Mouse (Mus musculus) spleen, embryonic (tissue): ENCODE results near the gene Sirt5.

Experiments used
- CTCF ChIA-PET: fragments of 350-600 bp; sonication (Branson Sonifier 250); formaldehyde crosslinking; loops from one replicate; lab custom pipeline; 2022; lab: Charles Lee

The Sirt5 gene

DNA sequence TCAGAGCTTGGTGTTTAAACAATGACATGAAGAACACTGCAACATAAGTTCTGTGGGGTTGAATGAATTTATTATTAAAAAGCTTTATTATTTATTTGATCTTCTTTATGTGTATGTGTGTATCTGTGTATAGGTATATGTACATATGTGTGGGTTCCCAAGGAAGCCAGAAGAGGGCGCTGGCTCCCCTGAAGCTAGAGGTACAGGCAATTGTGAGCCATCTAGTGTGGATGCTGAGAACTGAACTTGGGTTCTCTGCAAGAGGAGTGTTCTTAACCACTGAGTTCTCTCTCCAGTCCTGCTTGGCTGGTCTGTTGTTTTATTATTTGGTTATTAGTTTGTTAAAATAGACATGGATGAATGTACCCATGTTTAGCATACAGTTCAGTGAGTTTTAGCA lies 7.6 kb downstream of the Sirt5 start:
- CTCF ChIA-PET, result interaction anchor here (0.6 kb wide), 1 partner anchor 112 kb away, joined by 3 read pairs; no protein-coding TSS in a partner anchor

DNA sequence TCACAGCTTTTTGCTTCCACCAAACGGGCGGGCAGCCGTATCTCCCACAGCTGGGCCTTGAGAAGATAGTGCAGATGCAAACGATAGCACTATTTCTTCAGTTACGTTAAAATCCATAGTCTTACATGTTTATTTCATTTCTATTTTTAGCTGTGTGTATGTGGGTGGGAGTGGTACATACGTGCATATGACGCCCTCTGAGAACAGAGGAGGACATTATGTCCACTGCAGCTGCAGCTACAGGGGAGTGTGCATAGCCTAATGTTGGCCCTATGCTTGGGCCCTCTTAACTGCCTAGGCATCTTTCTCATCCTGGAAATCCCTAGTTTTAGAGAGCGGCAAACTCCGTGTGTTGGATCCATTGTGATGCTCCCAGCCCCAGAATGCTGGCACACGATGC lies 8.9 kb downstream of the Sirt5 start:
- CTCF ChIA-PET, result interaction anchor here (0.6 kb wide), 1 partner anchor 100 kb away, joined by 3 read pairs; no protein-coding TSS in a partner anchor

DNA sequence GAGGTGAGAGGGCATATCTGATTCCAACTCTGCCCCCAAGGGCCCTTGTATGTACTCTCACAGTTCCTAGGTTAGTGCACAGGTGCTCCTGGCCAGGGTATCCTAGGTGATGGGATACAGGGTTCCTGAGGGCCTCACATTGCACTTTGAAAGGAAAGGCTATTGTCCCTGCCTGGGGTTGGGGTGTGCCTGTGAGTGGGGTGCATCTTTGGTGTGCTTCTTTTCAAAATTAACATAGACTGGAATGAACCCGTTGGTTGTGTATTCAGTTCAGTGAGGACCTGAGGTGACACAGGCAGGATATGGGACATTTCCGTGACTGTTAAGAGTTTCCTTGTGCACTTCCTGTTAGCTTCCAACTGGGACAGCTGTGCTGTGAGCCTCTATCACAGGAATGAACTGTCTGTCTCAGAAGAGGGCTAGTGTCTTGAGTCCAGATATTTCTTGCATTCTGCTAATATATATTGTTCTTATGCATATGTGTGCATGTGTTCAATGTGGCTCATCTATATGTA lies 9.7 kb downstream of the Sirt5 start:
- CTCF ChIA-PET, result interaction anchor here (0.6 kb wide), 1 partner anchor 38 kb away, joined by 5 read pairs; no protein-coding TSS in a partner anchor

DNA sequence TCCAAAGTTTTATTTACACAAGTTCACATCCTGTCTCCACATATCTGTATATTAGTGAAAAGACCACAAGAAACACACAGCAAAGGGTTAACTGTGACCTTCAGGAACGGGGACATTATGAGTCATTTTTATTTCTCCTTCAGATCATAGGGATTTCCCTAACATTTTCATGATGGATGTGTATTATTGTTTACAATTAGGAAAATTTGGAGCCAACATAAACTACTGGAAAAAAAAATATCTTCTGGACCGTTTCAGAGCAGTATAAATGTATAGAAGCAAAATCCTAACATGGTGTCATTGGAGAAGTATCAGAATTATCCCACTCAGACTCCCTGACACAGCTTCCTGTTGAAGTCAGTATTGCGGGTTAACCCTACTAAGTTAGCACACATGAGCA lies 14.7 kb downstream of the Sirt5 start:
- CTCF ChIA-PET, result interaction anchor here (0.7 kb wide), 1 partner anchor 43 kb away, joined by 4 read pairs; no protein-coding TSS in a partner anchor

DNA sequence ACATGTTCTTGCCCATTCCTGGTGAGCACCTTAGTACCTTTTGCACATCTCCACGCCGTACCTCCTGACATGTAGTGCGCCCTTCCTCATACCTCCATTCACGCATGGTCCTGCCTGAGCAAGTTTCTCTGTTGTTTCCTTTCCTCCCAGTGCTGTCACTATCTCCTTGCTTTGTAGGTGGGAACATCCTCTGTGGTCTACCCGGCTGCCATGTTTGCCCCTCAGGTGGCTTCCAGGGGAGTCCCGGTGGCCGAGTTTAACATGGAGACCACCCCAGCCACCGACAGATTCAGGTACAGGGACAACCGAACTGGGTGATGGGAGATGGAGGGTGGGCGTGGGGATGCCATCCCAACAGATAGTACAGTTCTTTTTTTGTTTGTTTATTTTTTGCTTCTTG lies 20.0 kb downstream of the Sirt5 start:
- CTCF ChIA-PET, result no interaction called here

DNA sequence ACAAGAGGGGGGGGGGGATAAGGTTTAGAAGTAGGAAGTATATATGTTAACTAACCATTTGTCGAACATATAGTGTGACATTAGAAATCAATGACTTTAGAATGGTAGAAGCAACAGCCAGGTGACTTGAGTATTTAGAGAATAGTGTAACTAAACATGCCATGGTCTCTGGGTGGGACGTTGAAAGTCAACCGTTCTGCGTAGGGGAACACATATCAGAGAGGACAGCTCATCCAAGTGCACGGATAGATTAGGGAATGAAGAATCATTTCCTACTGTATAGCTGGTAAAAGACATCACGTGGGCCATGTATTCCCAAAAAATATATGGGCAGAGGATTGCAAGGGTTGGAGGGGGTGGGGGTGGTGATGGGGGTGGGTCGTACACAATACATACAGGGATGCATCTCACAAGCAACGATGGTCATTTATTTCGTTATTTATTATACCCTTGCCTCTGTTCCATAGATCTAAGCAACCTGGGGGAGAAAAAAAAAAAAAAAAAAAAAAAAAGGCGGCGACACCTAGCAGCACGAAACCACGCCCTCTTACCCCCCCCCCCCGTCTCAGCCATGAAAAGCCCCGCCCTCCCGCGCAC lies 32.5 kb downstream of the Sirt5 start:
- CTCF ChIA-PET, result interaction anchor here (0.6 kb wide), 1 partner anchor 326 kb away, joined by 9 read pairs; no protein-coding TSS in a partner anchor

DNA sequence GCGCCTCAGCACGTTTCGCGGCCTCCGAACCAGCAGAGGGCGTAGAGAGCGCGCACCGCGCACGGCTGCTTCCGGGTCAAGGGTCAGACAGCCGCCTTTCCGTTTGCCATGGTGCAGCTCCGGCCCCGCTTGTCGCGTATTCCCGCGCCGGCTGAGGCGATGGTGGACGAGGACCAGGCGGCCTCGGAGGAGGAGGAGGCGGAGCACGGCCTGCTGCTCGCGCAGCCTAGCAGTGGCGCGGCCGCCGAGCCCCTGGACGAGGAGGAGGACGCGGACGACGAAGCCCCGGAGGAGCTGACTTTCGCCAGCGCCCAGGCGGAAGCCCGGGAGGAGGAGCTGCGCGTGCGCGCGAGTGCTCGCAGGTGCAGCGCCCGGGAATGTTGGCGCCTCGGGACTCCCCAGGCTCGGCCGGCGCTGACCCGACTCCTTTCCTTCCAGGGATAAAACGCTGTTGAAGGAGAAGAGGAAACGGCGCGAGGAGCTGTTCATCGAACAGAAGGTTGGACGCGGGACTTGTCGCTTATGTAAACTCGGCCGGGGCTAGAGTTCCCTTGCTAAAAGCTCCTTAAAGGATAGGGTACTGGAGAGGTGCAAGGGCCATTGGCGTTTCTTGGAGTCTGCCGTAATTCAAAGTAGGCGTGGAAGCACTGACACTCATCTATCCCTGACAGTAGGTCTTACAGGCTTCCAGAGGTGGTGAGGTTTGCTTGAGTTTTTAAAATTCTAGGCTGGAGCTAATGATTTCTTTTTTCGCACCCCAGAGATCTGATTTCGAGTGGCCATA lies 33.2 kb downstream of the Sirt5 start, which contains the start of gene Nol7:
Gene Nol7 (plus strand): TSS at position 94 of the 784 bp plus-strand sequence.
- CTCF ChIA-PET, result interaction anchor here (0.5 kb wide), 1 partner anchor 373 kb away, joined by 3 read pairs; no protein-coding TSS in a partner anchor

DNA sequence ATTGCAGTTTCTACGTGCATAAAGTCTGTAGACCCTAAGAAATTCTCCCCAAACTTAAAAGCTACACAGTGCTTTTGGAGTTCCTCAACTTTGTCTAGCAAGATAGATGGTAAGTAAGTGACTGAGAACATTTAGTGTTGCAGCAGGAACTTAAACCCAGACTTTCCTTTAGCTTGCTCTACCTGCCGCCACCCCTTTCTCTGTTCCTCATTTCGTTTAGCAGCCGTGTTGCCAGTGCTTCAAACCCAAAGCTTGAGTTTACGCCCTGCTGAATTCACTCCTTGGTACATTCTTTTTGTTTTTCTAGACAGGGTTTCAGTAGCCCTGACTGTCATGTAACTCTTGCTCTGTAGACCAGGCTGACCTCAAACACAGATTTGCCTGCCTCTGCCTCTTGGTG lies 34.3 kb downstream of the Sirt5 start:
- CTCF ChIA-PET, result no interaction called here

- CTCF ChIA-PET, result no interaction called here
Observed at GRCm38 (mm10) chr13:43412311-43412710, 47.0 kb downstream of the Sirt5 start.

- CTCF ChIA-PET, result interaction anchor here (0.8 kb wide), 1 partner anchor 15 kb away, joined by 3 read pairs; no protein-coding TSS in a partner anchor
Observed at GRCm38 (mm10) chr13:43413611-43414010, 48.3 kb downstream of the Sirt5 start.

DNA sequence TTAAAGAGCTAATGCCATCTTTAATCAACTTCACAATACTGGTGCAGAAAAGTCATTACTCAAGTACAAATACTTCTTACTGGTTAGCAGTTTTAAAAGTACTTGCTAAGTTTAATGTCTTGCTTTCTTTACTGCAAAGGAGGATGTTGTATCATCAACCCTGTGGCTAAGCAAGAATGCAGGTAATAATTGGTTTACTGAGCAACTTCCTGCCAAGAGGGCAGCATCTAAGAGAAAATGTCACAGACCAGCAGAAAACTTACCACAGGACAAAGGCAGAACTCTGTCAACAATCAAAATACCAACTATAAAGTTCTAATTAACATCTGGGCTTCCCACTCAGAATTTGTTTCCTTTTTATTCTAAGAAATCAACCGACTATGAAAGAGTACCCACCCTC lies 50.0 kb downstream of the Sirt5 start:
- CTCF ChIA-PET, result no interaction called here

DNA sequence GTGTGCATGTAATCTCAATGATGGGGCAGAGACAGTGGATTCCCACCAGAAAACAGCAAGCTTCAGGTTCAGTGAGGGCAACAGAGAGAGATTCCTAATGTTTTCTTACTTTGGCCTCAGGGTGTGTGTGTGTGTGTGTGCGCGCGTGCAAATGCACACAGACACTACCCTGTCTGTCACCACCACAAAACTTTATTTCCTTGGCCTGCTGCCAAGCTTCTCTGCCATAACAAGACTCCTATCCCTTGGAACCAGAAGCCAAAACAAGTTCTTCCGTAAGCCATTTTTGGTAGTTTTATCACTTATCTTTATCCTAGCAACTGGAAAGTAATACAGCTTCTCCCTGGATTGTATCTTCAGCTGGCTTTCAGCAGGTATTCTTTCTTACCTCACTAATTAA lies 63.1 kb downstream of the Sirt5 start:
- CTCF ChIA-PET, result interaction anchor here (0.6 kb wide), 1 partner anchor 15 kb away, joined by 3 read pairs; no protein-coding TSS in a partner anchor

- CTCF ChIA-PET, result no interaction called here
Observed at GRCm38 (mm10) chr13:43433395-43433794, 68.1 kb downstream of the Sirt5 start.

DNA sequence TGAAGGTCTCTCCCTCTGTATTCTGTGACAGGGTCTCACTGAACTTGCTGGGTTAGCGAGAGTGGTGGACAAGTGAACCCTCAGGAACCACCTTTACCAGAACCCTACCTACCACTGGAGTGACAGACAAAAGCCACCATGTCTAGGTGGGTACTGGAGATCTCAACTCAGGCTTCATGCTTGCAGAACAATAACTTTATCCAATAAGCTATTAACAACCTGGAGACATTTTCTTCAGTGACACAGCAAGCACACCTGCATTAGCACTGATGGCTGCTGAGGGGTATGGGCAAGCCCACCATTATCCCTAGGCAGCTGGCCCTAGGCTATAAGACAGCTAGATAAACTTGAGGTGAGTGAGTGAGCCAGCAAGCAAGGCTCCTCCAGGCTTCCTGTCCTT lies 75.1 kb downstream of the Sirt5 start:
- CTCF ChIA-PET, result interaction anchor here (0.6 to 1.0 kb wide), 3 partner anchors 10 to 150 kb away, joined by 3 to 8 read pairs (median 3); no protein-coding TSS in a partner anchor

DNA sequence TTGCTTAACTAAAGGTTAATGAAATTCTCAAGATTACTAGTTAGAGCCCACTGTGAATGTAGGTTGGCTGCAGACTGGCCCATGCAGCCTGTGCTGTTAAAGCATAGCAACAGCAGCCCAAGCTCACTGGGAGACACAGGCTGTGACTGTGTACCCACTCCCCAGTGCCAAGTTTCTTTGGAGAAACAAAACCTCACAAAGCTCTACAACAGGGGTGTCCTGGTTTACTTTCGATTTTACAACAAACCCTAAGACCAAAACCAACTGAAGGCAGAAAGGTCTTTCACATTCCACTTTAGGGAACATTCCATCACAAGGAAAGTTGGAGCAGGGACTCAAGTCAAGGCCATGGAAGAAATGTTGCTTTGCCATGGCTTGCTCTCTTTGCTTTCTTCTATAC lies 77.3 kb downstream of the Sirt5 start:
- CTCF ChIA-PET, result interaction anchor here (0.5 kb wide), 1 partner anchor 105 kb away, joined by 4 read pairs; no protein-coding TSS in a partner anchor

DNA sequence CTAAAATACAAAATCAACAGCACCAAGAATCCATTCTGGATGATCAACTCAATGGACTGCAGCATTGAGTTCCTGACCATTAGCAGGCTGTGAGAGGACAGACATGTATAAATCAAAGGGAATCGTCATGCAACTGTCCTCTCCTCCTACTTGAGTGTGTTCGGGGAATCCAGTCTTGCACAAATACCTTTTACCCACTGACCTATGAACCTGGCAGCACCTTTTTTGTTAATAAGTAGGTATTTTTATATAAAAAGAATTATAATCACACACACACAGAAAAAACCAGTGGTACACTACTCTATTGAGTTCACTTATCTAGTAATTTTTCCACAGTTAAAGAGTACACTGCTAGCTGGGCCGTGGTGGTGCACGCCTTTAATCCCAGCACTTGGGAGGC lies 78.4 kb downstream of the Sirt5 start:
- CTCF ChIA-PET, result no interaction called here

- CTCF ChIA-PET, result no interaction called here
Observed at GRCm38 (mm10) chr13:43444717-43445116, 79.4 kb downstream of the Sirt5 start.
